Mouse (Mus musculus): ENCODE measurements at regions not wholly inside any gene's neighbourhood (a gene's known extent, or its start where the extent isn't known, plus 50 kb on each side); places are given as distances from the start of the nearest gene placed in this dataset.

- H3K27me3 ChIP-seq = no peaks in the 10 kb centered on the region
- H3K4me1 ChIP-seq (replicated peaks) = no peaks in the 10 kb centered on the region
Observed at GRCm38 (mm10) chr6:16171871-16172270, 451.4 kb downstream of the Mdfic start.

GRCm38 (mm10) chr6:16177313-16177712 is 456.9 kb downstream of the Mdfic start:
- no peak overlapping the region for H3K4me3 ChIP-seq (replicated peaks)
- WGBS = 72% methylated on average over 5 of the region's 5 CpGs
- H3K27me3 ChIP-seq = no peaks in the 10 kb centered on the region
- H3K36me3 ChIP-seq = no peaks in the 10 kb centered on the region
- H3K9ac ChIP-seq (replicated peaks) = no peak overlapping the region
- no peak overlapping the region for H3K4me2 ChIP-seq (replicated peaks)
- no peak overlapping the region for H3K27ac ChIP-seq
- H3K9me3 ChIP-seq = no peaks in the 10 kb centered on the region
- no peaks in the 10 kb centered on the region for H3K4me1 ChIP-seq (replicated peaks)
- ATAC-seq = no peak

More at GRCm38 (mm10) chr6:16171871-16172270, 451.4 kb downstream of the Mdfic start:
- H3K4me2 ChIP-seq (replicated peaks) = no peak overlapping the region
- no peaks in the 10 kb centered on the region; the same call in 1 of the 2 replicates for H3K9me3 ChIP-seq
- no peak for ATAC-seq
- no peak overlapping the region for H3K27ac ChIP-seq
- no peak overlapping the region for H3K9ac ChIP-seq (replicated peaks)
- 95% methylated on average over 3 of the region's 3 CpGs for WGBS
- no peak overlapping the region for H3K4me3 ChIP-seq (replicated peaks)
- no peaks in the 10 kb centered on the region for H3K36me3 ChIP-seq

GRCm38 (mm10) chr6:16187983-16188550 is 467.6 kb downstream of the Mdfic start:
- Histone ChIP-seq H3K9ac (replicated peaks) (no peak overlapping the region), H3K4me2 (replicated peaks) (no peak overlapping the region), H3K4me3 (replicated peaks) (no peak overlapping the region), H3K27me3 (no peaks in the 10 kb centered on the region), H3K9me3 (no peaks in the 10 kb centered on the region), H3K4me1 (replicated peaks) (peaks cover 3% of the 10 kb centered on the region; the same call in 1 of the 2 replicates), H3K27ac (0 out of 2 replicates have a peak overlapping the region, but pooled peaks have one; percentile 21), H3K36me3 (no peaks in the 10 kb centered on the region)
- 55% methylated on average over 4 of the region's 4 CpGs for WGBS
- ATAC-seq = no peak

GRCm38 (mm10) chr6:16212975-16213374 is 492.5 kb downstream of the Mdfic start:
- peak; percentile 97 for ATAC-seq
- Histone ChIP-seq H3K9me3 (no peaks in the 10 kb centered on the region), H3K4me1 (replicated peaks) (peaks cover 13% of the 10 kb centered on the region), H3K27ac (no peak overlapping the region), H3K9ac (replicated peaks) (no peak overlapping the region), H3K27me3 (no peaks in the 10 kb centered on the region), H3K4me3 (replicated peaks) (no peak overlapping the region), H3K36me3 (no peaks in the 10 kb centered on the region), H3K4me2 (replicated peaks) (peak overlapping the region; percentile 18)
- WGBS = 8% methylated on average over 5 of the region's 5 CpGs

- H3K9me3 ChIP-seq = no peaks in the 10 kb centered on the region
- peaks cover 13% of the 10 kb centered on the region for H3K4me1 ChIP-seq (replicated peaks)
- ATAC-seq = peak; percentile 71
- WGBS = 42% methylated on average over 4 of the region's 4 CpGs
- no peak overlapping the region for H3K9ac ChIP-seq (replicated peaks)
- H3K27me3 ChIP-seq = no peaks in the 10 kb centered on the region
- no peak overlapping the region for H3K4me2 ChIP-seq (replicated peaks)
- H3K4me3 ChIP-seq (replicated peaks) = no peak overlapping the region
- no peaks in the 10 kb centered on the region for H3K36me3 ChIP-seq
- H3K27ac ChIP-seq = no peak overlapping the region
Observed at GRCm38 (mm10) chr6:16213635-16214034, 493.2 kb downstream of the Mdfic start.

- WGBS = 46% methylated on average over 3 of the region's 3 CpGs
- Histone ChIP-seq H3K27ac (no peak overlapping the region), H3K4me1 (replicated peaks) (no peaks in the 10 kb centered on the region), H3K27me3 (no peaks in the 10 kb centered on the region), H3K36me3 (no peaks in the 10 kb centered on the region), H3K9ac (replicated peaks) (no peak overlapping the region), H3K9me3 (no peaks in the 10 kb centered on the region), H3K4me2 (replicated peaks) (no peak overlapping the region), H3K4me3 (replicated peaks) (no peak overlapping the region)
- 0 out of 2 replicates have a peak, but pooled peaks have one; percentile 27 for ATAC-seq
Observed at GRCm38 (mm10) chr6:16221002-16221627, 500.7 kb downstream of the Mdfic start.
